Mouse (Mus musculus) splenic B cell, adult 2 months (primary cell): ENCODE data around the gene Rin3.
A peak's percentile ranks its signal among the peaks of the same experiment; 100 is the strongest.

ENCODE experiments used
- DNase-seq: peaks from one replicate; pipeline ENCODE4 v3.0.0-alpha.2; 2011; ENCODE audit warnings: low read depth, low spot score
- H3K27me3 ChIP-seq: 2 replicates; pipeline ENCODE4 v1.6.1; 2012; ENCODE audit warnings: mild to moderate bottlenecking, low read length, moderate library complexity, mixed read lengths; ENCODE audit not compliant: control insufficient read depth, poor library complexity, insufficient read depth, severe bottlenecking
- H3K36me3 ChIP-seq: 2 replicates; pipeline ENCODE4 v1.6.1; 2012; ENCODE audit warnings: mild to moderate bottlenecking, low read length, moderate library complexity, mixed read lengths; ENCODE audit not compliant: control insufficient read depth, poor library complexity, insufficient read depth, severe bottlenecking

The Rin3 gene

GRCm38 (mm10) chr12:102416955-102417510, 134.2 kb downstream of the Rin3 start:
- Histone ChIP-seq H3K27me3 (no peaks in the 10 kb centered on the region), H3K36me3 (peaks cover 3% of the 10 kb centered on the region)
- no peak for DNase-seq

DNA sequence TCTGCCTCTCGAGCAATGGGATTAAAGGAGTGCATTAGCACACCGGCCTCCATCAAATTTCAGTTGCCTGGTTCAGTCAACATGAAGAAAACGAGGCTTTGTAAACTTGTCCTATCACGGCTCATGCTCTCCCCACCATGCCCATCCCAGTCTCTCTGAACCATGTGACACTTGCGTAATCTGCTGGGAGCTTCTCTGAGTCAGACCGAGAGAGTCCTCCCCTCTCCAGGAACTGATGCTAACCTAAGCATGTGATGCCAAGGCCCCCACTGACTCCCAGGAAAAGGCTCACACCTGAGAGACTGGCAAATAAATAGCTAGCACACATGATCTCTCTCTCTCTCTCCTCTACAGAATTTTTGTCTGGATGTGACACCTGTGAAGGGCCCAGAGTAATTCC, 134.9 kb downstream of the Rin3 start:
- peaks cover 6% of the 10 kb centered on the region for H3K36me3 ChIP-seq
- DNase-seq, result no peak
- no peaks in the 10 kb centered on the region for H3K27me3 ChIP-seq

- Histone ChIP-seq H3K36me3 (peaks cover 13% of the 10 kb centered on the region), H3K27me3 (no peaks in the 10 kb centered on the region)
- DNase-seq, result no peak
Measured at GRCm38 (mm10) chr12:102419544-102419943, 136.7 kb downstream of the Rin3 start.

DNA sequence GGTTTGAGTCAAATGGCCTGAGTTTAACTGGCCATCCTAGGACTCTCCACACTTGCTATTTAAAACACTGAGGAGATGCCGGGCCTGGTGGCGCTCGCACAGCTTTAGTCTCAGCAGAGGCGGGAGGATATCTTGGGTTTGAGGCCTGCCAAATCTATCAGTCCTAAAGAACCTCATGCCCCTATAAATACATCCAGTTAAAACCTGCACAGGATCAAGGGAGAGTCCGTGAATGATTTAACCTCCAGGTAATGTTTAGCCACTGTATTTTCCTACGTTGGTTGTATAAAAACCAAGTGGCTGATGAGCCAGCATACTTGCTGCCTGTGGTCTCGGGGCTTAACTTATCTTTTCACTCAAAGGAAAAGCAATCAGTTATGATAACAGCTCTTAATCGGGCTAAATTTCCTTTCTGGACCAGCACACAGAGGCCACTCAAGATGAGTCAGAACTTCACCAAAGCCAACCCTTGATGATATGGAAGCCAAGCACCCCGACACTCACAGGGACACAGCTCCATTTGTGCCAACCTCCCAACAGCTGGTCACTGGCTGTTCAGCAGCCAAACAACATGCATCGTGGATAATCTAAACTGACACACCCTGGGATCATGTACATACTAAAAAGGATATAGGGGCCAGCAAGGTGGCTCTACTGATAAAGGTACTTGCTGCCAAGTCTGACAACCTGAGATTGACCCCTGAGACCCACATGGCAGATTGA, 137.5 kb downstream of the Rin3 start:
- no peak for DNase-seq
- Histone ChIP-seq H3K27me3 (no peaks in the 10 kb centered on the region), H3K36me3 (peaks cover 13% of the 10 kb centered on the region)

DNA sequence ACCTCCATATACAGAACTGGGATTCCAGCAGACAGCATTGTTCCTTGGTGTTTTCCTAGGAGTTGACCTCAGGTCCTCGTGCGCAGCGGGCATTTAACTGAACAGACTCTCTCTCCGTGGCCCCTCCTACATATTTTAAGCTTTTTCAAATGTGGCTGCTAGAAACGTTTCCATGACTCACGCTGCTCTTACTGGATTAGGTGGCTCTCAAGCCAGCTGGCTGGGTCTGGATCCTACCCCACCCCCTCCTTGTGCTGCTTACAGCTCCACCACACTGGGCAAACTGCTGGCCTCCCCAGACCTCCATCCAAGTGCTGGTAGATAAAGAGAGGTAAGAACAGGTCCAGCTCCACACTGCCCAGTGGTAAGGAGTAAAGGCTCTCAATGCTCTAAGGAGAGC, 139.2 kb downstream of the Rin3 start:
- H3K27me3 ChIP-seq, result no peaks in the 10 kb centered on the region
- DNase-seq, result no peak
- H3K36me3 ChIP-seq, result peaks cover 15% of the 10 kb centered on the region

GRCm38 (mm10) chr12:102422623-102423320, 139.9 kb downstream of the Rin3 start:
- peaks cover 15% of the 10 kb centered on the region for H3K36me3 ChIP-seq
- no peaks in the 10 kb centered on the region for H3K27me3 ChIP-seq
- DNase-seq, result no peak

GRCm38 (mm10) chr12:102423625-102424024, 140.8 kb downstream of the Rin3 start:
- H3K27me3 ChIP-seq, result no peaks in the 10 kb centered on the region
- H3K36me3 ChIP-seq, result peaks cover 15% of the 10 kb centered on the region
- no peak for DNase-seq

DNA sequence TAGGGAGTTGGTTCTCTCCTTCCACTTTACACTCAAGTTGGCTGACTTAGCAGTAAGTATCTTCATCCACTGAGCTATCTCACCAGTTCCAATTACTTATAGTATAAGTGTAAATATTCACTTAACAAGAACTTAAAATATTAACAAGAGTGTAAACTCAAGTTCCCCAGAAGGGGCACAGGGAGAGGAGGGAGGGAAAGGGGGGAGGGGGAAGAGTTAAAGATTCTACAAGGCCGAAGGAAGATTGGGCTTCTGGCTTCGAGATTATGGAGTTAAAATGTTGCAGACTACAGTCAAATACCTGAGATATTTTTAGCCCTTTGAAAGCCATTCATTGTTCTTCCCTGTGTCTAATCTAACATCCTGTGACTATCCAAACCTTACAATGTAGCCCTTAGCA, 141.6 kb downstream of the Rin3 start:
- Histone ChIP-seq H3K27me3 (no peaks in the 10 kb centered on the region), H3K36me3 (peaks cover 15% of the 10 kb centered on the region)
- DNase-seq, result no peak

DNA sequence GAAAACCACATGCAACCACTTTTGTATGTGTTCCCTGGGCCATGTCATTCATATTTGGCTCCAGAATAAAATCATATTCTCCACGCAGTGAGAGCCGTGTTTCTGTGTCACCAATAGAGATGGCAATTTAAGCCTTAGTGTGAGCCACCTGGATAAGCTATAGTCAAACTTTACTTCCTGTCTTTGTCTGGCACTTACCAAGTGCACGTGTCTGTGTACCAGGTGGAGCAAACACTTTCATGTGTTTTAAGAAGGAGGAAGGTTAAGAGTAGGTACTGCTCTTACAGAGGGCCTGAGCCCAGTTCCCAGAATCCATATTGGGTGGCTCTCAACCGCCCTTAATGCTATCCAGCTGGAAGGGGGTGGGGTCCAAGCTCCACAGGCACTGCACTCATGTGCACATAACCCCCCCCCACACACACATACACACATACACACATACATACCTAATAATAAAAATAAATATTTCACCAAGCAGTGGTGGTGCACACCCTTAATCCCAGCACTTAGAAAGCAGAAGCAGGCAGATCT, 142.3 kb downstream of the Rin3 start:
- DNase-seq, result peak; percentile 20
- Histone ChIP-seq H3K36me3 (peaks cover 15% of the 10 kb centered on the region), H3K27me3 (no peaks in the 10 kb centered on the region)

GRCm38 (mm10) chr12:102426285-102426684, 143.4 kb downstream of the Rin3 start:
- Histone ChIP-seq H3K27me3 (no peaks in the 10 kb centered on the region), H3K36me3 (peaks cover 15% of the 10 kb centered on the region)
- DNase-seq, result peak; percentile 12

DNA sequence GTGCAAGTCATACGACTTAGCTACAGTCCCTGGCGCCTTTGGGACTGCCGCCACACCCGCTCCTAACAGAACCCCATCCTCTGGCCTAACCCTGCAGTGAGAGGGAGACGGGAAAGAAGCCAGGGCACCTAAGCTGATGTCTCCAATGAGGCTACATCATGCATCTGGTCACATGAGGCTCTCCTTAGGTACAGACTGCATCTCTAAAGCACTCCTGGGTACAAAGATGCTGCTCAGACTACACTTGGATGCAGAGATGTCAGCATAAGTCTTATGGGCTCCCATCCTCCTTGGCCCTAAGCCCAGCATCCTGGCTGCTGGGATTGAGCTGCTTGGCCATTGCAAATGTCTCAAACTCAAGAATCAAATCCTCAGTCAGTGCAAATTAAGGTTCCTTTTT, 146.8 kb downstream of the Rin3 start:
- no peaks in the 10 kb centered on the region for H3K27me3 ChIP-seq
- peak; percentile 18 for DNase-seq
- peaks cover 4% of the 10 kb centered on the region; the same call in 1 of the 2 replicates for H3K36me3 ChIP-seq

DNA sequence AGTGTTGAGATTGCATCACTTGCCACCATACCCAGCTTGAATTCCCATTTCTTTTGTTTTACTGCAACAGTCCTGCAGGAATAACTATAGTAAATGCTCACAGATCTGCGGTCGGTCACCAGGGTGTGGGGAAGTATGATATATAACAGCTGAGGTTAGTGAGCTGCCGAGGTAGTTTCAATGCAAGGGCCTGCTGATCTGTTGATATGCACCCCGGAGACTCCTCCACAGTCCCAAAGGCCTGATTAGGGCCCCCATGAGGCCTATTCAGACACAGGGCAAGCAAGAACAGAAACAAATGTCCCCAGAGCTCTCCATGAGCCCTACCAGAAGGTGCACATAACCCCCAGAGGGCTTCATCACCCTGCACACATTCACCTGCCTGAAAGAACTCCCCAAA, 147.4 kb downstream of the Rin3 start:
- DNase-seq, result peak; percentile 21
- H3K36me3 ChIP-seq, result peaks cover 4% of the 10 kb centered on the region; the same call in 1 of the 2 replicates
- no peaks in the 10 kb centered on the region for H3K27me3 ChIP-seq

DNA sequence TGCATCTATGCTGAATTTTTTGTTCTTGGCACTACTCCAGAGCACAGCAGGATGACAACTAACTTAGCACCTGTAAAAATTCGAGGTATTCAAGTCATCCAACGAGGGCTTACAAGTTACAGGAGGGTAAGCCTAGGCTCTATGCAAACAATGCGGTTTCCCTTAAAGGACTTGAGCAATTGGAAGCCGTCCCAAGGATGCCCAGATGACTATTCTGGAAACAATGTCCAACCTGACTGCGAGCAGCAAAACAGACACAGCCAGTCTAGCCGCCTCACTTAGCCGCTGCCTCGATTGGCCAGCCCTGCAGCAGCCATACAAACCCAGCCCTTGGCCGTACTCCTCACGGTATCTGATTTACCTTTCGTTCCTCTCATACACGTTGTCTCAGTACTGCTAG, 149.4 kb downstream of the Rin3 start:
- Histone ChIP-seq H3K36me3 (no peaks in the 10 kb centered on the region), H3K27me3 (no peaks in the 10 kb centered on the region)
- DNase-seq, result no peak

DNA sequence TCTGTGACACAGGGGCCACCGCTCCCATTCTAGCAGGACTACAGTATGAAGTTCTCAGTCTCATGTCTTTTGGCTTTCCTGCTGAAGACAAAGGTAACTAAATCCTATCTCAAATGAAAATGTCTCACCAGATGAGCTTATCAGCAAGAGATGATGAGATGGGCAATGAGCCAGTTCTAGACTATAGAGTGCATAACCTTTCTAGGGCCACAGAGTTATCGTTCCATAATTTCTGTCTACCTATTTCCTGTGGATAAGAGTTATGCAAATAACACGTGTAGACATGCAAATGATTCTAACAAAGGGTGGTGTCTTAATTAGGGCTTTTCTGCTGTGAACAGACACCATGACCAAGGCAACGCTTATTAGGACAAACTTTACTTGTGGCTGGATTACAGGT, 151.3 kb downstream of the Rin3 start:
- no peaks in the 10 kb centered on the region for H3K27me3 ChIP-seq
- H3K36me3 ChIP-seq, result no peaks in the 10 kb centered on the region
- peak; percentile 22 for DNase-seq

DNA sequence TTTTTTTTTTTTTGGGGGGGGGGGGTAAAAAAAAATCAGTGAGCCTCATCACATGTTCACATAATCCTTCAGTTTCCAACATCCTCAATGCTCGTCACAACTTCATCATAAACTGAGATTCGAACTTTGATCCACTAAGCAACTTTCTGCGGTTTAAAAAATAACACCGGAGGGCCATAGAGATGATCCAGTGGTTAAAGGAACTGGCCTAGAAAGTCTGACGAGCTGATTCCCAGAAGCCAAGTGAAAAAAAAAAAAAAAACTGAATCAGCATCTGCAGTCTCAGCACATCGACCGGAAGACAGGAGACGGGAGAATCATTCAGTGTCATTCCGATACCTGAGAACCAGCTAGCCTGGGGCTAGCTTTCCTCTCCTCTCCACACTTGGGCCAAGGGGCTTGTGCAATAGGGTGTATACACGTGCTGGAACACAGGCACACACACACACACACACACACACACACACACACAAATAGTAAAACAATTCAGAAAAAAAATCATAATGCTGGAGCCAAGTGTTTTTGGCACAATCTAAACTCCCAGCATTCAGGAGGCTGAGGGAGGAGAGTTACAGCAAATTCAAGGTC, 154.2 kb downstream of the Rin3 start:
- no peak for DNase-seq
- no peaks in the 10 kb centered on the region for H3K27me3 ChIP-seq
- H3K36me3 ChIP-seq, result no peaks in the 10 kb centered on the region
